Mouse (Mus musculus): ENCODE measurements around the gene Cyp2c23.

DNA sequence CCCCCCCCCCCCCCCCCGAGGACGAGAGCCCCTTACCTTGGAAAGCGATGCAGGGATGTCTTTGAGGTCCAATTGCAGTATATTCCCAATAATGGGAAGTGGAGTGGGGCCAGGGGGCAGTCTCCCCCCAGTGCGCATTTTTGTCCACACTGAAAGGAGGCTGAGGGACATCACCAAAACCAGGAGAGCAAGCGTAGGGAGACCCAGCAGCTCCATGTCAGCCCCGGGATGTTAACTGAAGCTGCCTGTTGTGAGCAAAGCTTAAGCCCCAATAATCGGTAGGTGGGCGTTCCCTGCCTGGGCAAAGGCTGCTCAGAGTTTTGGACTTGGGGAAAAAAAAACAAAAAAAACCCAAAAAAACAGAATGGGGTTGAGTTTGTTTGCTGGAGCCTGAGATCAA, at the start of gene Cyp2c23:
- TF ChIP-seq EP300 (IDR thresholded peaks at IDR 0.05; ENCODE audit: insufficient read depth, low read depth, low read length) = no peak
- TF ChIP-seq POLR2A (IDR thresholded peaks at IDR 0.05; ENCODE audit: insufficient read depth, low read depth, low read length) = no peak

Measured in heart, adult 2 months (tissue).